Mouse (Mus musculus): Measurements from ENCODE around the gene Fbxo21. TPM values are rescaled to one million over a fixed set of nuclear protein-coding genes. Genes with fewer than 3 reads are reported as not detected.

Gene Fbxo21
- polyA plus RNA-seq, 1 experiment from 2014 or later, result 67.6 TPM

DNA sequence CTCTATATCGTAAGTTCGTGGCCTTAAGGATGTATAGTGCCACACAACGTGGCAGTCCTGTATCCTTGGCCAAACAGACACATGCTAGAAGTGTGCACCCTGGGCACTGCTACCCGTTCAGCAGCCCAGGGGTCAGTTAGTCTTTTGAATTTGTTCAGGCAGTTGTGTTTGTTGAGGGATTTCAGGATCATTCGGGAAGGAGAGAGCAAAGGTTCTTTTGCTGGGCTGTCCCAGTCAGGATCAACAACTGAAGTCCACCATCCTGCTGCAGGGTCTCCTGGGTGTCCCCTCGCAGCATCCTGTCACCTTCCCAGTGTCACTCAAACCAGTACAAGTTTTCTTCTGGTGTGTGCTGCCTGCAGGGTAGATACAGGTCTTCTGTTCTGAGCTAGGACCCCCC is 20.1 kb downstream of the Fbxo21 start:
- no peak overlapping the region for H3K27ac ChIP-seq (replicated peaks; ENCODE audit: low read depth, low read length)
- H3K9me3 ChIP-seq (replicated peaks; ENCODE audit: control insufficient read depth, low read length), result no peaks in the 10 kb centered on the region
- ATAC-seq (replicated peaks; ENCODE audit: insufficient number of reproducible peaks, low FRiP score, low TSS enrichment, low read depth), result no peak
- DNase-seq (ENCODE audit: low spot score), result no peak
- H3K4me2 ChIP-seq (ENCODE audit: low read depth, low read length), result no peak overlapping the region
- H3K4me1 ChIP-seq (ENCODE audit: control insufficient read depth, insufficient read depth, low read length), result no peaks in the 10 kb centered on the region
- 91% methylated on average over 6 of the region's 6 CpGs for WGBS
- no peaks in the 10 kb centered on the region for H3K27me3 ChIP-seq (ENCODE audit: control insufficient read depth, insufficient read depth, low read length)
- no peak overlapping the region for H3K4me3 ChIP-seq (ENCODE audit: low read depth, low read length)
- H3K9ac ChIP-seq (replicated peaks; ENCODE audit: low read length), result no peak overlapping the region
- H3K36me3 ChIP-seq (replicated peaks; ENCODE audit: control insufficient read depth, insufficient read depth, low read depth, low read length), result peaks cover 37% of the 10 kb centered on the region

DNA sequence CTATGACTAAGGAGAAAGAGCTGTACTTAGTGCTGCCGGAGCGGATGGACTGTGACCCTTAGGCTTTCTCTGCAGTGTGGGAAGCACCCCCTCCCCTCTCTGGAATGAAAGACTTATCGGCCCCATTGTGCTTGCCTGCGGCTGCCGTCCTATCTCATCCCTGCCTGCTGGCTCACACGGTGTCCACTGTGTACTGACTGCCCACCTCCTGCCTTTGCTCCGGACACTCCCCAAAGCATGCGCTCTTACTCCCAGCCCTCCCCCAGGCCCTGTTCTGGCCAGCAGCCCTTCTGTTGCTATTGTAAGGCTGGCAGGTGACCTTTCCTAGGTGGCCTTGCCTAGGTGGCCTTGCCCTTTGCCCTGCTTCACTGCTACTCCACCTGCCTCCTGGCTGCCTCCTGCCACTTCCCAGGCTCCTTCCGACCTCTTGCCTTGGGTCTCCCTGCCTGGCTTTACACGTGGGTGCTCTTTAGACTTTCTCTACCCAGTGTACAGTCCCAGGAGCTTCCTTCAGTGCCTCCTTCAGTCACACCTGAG is 21.0 kb downstream of the Fbxo21 start:
- H3K27ac ChIP-seq (replicated peaks; ENCODE audit: low read depth, low read length), result no peak overlapping the region
- H3K36me3 ChIP-seq (replicated peaks; ENCODE audit: control insufficient read depth, insufficient read depth, low read depth, low read length), result peaks cover 37% of the 10 kb centered on the region

DNA sequence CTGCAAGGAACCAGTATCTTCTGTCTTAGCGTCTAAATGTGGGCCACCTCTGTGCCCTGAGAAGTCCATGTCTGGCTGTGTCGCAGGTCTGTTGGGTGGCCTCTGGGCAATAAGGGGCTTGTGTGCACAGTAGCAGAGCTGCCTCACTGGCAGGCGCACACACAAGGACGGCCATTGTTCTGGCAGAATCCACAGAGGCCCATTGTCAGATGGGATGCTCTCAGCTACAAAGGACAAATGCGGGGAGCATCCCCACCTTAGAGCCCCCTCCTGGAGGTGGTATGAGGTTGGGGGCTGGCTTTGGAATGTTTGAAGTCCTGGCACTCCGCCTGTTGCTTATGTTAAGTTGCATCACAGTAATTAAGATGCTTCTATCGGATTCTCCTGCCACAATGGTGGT is 22.5 kb downstream of the Fbxo21 start:
- Histone ChIP-seq H3K4me1 (ENCODE audit: control insufficient read depth, insufficient read depth, low read length) (no peaks in the 10 kb centered on the region), H3K9me3 (replicated peaks; ENCODE audit: control insufficient read depth, low read length) (no peaks in the 10 kb centered on the region), H3K36me3 (replicated peaks; ENCODE audit: control insufficient read depth, insufficient read depth, low read depth, low read length) (peaks cover 43% of the 10 kb centered on the region), H3K4me2 (ENCODE audit: low read depth, low read length) (no peak overlapping the region), H3K27ac (replicated peaks; ENCODE audit: low read depth, low read length) (no peak overlapping the region), H3K27me3 (ENCODE audit: control insufficient read depth, insufficient read depth, low read length) (no peaks in the 10 kb centered on the region), H3K4me3 (ENCODE audit: low read depth, low read length) (no peak overlapping the region), H3K9ac (replicated peaks; ENCODE audit: low read length) (no peak overlapping the region)
- WGBS, result 43% methylated on average over 7 of the region's 7 CpGs
- ATAC-seq (replicated peaks; ENCODE audit: insufficient number of reproducible peaks, low FRiP score, low TSS enrichment, low read depth), result no peak
- DNase-seq (ENCODE audit: low spot score), result no peak

More for the DNA sequence above, 21.0 kb downstream of the Fbxo21 start:
- Histone ChIP-seq H3K9me3 (replicated peaks; ENCODE audit: control insufficient read depth, low read length) (no peaks in the 10 kb centered on the region), H3K4me3 (ENCODE audit: low read depth, low read length) (no peak overlapping the region), H3K27me3 (ENCODE audit: control insufficient read depth, insufficient read depth, low read length) (no peaks in the 10 kb centered on the region), H3K4me2 (ENCODE audit: low read depth, low read length) (no peak overlapping the region), H3K9ac (replicated peaks; ENCODE audit: low read length) (no peak overlapping the region), H3K4me1 (ENCODE audit: control insufficient read depth, insufficient read depth, low read length) (no peaks in the 10 kb centered on the region)
- DNase-seq (ENCODE audit: low spot score) (no peak), ATAC-seq (replicated peaks; ENCODE audit: insufficient number of reproducible peaks, low FRiP score, low TSS enrichment, low read depth) (no peak)
- WGBS, result 55% methylated on average over 10 of the region's 10 CpGs

DNA sequence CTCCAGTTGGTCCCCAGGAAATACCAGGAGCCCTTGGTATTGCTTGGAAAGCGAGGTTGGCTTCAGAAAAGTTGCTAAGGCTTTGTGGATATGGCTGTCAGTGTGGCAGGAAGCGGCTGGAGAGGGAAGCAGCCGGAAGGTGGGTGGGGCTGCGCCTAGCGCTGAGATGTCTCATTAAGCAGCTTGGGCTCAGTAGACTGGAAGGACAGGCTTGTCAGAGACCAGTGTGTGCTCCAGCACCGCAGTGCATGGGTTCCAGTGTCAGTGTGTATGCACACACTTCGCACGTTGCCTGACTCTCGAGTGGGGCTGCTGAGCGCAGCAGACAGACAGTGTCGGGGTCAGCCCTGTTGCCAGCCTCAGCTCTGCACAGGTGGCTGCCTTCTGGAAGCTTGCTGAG is 23.1 kb downstream of the Fbxo21 start:
- Histone ChIP-seq H3K9ac (replicated peaks; ENCODE audit: low read length) (no peak overlapping the region), H3K27ac (replicated peaks; ENCODE audit: low read depth, low read length) (no peak overlapping the region), H3K4me2 (ENCODE audit: low read depth, low read length) (no peak overlapping the region), H3K9me3 (replicated peaks; ENCODE audit: control insufficient read depth, low read length) (no peaks in the 10 kb centered on the region), H3K27me3 (ENCODE audit: control insufficient read depth, insufficient read depth, low read length) (no peaks in the 10 kb centered on the region), H3K4me1 (ENCODE audit: control insufficient read depth, insufficient read depth, low read length) (no peaks in the 10 kb centered on the region), H3K4me3 (ENCODE audit: low read depth, low read length) (no peak overlapping the region), H3K36me3 (replicated peaks; ENCODE audit: control insufficient read depth, insufficient read depth, low read depth, low read length) (peaks cover 38% of the 10 kb centered on the region)
- 71% methylated on average over 11 of the region's 11 CpGs for WGBS
- ATAC-seq (replicated peaks; ENCODE audit: insufficient number of reproducible peaks, low FRiP score, low TSS enrichment, low read depth), result no peak
- DNase-seq (ENCODE audit: low spot score), result no peak

DNA sequence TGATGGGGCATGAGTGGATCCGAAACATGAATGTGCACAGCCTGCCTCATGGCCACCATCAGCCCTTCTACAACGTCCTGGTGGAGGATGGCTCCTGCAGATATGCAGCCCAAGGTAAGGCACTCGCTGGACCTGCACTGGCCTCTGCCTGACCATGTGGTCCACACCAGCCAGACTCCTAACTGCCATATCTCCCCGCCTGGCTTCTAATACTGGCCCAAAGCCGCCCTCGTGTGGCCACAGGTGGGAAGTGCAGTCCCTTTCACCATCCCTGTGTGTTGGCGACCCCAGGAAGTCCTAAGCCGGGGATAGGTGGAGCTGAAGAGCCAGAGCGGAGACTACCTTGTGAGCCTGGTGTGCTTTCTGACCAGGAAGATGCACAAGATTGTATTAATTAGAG is 25.5 kb downstream of the Fbxo21 start:
- Histone ChIP-seq H3K4me1 (ENCODE audit: control insufficient read depth, insufficient read depth, low read length) (no peaks in the 10 kb centered on the region), H3K9ac (replicated peaks; ENCODE audit: low read length) (no peak overlapping the region), H3K9me3 (replicated peaks; ENCODE audit: control insufficient read depth, low read length) (no peaks in the 10 kb centered on the region), H3K36me3 (replicated peaks; ENCODE audit: control insufficient read depth, insufficient read depth, low read depth, low read length) (peaks cover 28% of the 10 kb centered on the region), H3K4me2 (ENCODE audit: low read depth, low read length) (no peak overlapping the region), H3K27me3 (ENCODE audit: control insufficient read depth, insufficient read depth, low read length) (no peaks in the 10 kb centered on the region), H3K27ac (replicated peaks; ENCODE audit: low read depth, low read length) (no peak overlapping the region), H3K4me3 (ENCODE audit: low read depth, low read length) (no peak overlapping the region)
- no peak; the same call in 1 of the 2 replicates for ATAC-seq (replicated peaks; ENCODE audit: insufficient number of reproducible peaks, low FRiP score, low TSS enrichment, low read depth)
- peak; percentile 77 for DNase-seq (ENCODE audit: low spot score)
- 37% methylated on average over 9 of the region's 9 CpGs for WGBS

DNA sequence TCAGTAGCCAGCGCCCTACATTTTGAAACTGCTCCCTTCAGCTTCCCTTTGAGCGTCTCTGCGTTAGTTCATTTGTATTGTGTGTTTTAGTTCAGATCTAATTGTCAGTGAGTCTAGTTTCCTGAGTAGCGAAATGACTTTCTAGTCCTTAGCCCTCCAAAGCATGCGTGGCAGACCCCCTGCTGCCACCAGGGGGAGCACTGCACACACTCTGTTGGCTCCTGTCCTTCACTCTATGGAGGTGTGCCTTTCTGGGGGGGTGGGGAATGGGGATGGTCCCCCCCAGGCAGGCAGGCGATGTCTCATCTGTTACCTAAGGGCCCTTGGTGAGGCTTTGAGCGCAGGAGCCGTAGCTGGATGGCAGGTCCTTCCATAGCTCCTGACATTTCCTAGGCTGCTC is 28.1 kb downstream of the Fbxo21 start:
- peak; percentile 67 for DNase-seq (ENCODE audit: low spot score)
- Histone ChIP-seq H3K4me1 (ENCODE audit: control insufficient read depth, insufficient read depth, low read length) (no peaks in the 10 kb centered on the region), H3K4me3 (ENCODE audit: low read depth, low read length) (no peak overlapping the region), H3K9ac (replicated peaks; ENCODE audit: low read length) (no peak overlapping the region), H3K9me3 (replicated peaks; ENCODE audit: control insufficient read depth, low read length) (no peaks in the 10 kb centered on the region), H3K27ac (replicated peaks; ENCODE audit: low read depth, low read length) (no peak overlapping the region), H3K4me2 (ENCODE audit: low read depth, low read length) (no peak overlapping the region), H3K27me3 (ENCODE audit: control insufficient read depth, insufficient read depth, low read length) (no peaks in the 10 kb centered on the region), H3K36me3 (replicated peaks; ENCODE audit: control insufficient read depth, insufficient read depth, low read depth, low read length) (peaks cover 19% of the 10 kb centered on the region)
- 69% methylated on average over 8 of the region's 8 CpGs for WGBS
- ATAC-seq (replicated peaks; ENCODE audit: insufficient number of reproducible peaks, low FRiP score, low TSS enrichment, low read depth), result no peak

DNA sequence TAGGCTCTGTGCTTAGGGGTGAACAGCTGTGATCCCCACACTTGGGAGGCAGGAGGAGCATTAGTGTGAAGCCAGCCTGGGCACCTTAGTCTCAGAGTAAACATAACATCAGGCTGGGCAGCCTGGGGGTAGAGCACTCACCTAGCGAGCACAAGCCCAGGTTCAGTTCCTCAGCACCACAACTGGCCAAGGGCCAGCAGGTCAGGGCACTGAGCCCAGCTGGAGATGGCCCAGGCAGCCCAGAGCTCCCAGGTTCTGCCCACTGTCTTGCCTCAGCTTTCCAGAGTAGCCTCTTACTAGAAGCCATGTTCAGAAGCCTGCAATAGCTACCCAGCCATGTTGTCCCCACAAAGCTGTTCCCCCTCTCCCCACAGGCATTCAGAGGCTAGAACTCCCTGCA is 29.2 kb downstream of the Fbxo21 start:
- peaks cover 19% of the 10 kb centered on the region for H3K36me3 ChIP-seq (replicated peaks; ENCODE audit: control insufficient read depth, insufficient read depth, low read depth, low read length)

DNA sequence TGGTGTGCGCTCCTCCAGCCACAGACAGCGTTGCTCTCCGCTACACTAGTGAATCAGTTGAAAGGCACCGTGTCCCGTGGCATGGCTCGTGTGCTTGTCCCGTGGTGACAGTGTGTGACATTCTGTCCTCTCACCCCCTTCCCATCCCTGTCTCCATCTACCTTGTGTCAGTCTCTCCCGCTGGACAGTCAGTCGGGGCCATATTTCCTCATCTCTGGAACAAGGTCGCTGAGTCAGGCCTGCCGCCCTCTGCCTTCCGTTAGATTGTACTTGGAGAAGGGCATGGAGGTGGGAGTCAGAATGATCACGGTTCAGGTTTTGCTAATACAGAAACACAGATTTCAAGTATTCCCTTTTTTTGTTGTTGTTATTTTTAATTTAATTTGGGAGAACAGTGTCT is 31.8 kb downstream of the Fbxo21 start:
- Histone ChIP-seq H3K4me1 (ENCODE audit: control insufficient read depth, insufficient read depth, low read length) (no peaks in the 10 kb centered on the region), H3K9ac (replicated peaks; ENCODE audit: low read length) (no peak overlapping the region), H3K36me3 (replicated peaks; ENCODE audit: control insufficient read depth, insufficient read depth, low read depth, low read length) (peaks cover 2% of the 10 kb centered on the region), H3K9me3 (replicated peaks; ENCODE audit: control insufficient read depth, low read length) (no peaks in the 10 kb centered on the region), H3K27ac (replicated peaks; ENCODE audit: low read depth, low read length) (no peak overlapping the region), H3K4me3 (ENCODE audit: low read depth, low read length) (no peak overlapping the region), H3K4me2 (ENCODE audit: low read depth, low read length) (no peak overlapping the region), H3K27me3 (ENCODE audit: control insufficient read depth, insufficient read depth, low read length) (no peaks in the 10 kb centered on the region)
- 94% methylated on average over 13 of the region's 13 CpGs for WGBS
- no peak for DNase-seq (ENCODE audit: low spot score)
- no peak for ATAC-seq (replicated peaks; ENCODE audit: insufficient number of reproducible peaks, low FRiP score, low TSS enrichment, low read depth)

More for the DNA sequence above, 29.2 kb downstream of the Fbxo21 start:
- H3K9me3 ChIP-seq (replicated peaks; ENCODE audit: control insufficient read depth, low read length), result no peaks in the 10 kb centered on the region
- no peaks in the 10 kb centered on the region for H3K4me1 ChIP-seq (ENCODE audit: control insufficient read depth, insufficient read depth, low read length)
- no peak overlapping the region for H3K4me2 ChIP-seq (ENCODE audit: low read depth, low read length)
- 100% methylated on average over 1 of the region's 1 CpGs for WGBS
- no peak overlapping the region for H3K9ac ChIP-seq (replicated peaks; ENCODE audit: low read length)
- H3K27me3 ChIP-seq (ENCODE audit: control insufficient read depth, insufficient read depth, low read length), result no peaks in the 10 kb centered on the region
- ATAC-seq (replicated peaks; ENCODE audit: insufficient number of reproducible peaks, low FRiP score, low TSS enrichment, low read depth) (no peak), DNase-seq (ENCODE audit: low spot score) (no peak)
- H3K27ac ChIP-seq (replicated peaks; ENCODE audit: low read depth, low read length), result no peak overlapping the region
- no peak overlapping the region for H3K4me3 ChIP-seq (ENCODE audit: low read depth, low read length)
